8 mouse cellular contexts compared by ENCODE assay signal in genomic region chr19:44294588-44295041, GRCm38 (mm10). TPM values are rescaled to one million over a fixed set of nuclear protein-coding genes. Genes with fewer than 3 reads are reported as not detected.
DNase-seq lines count a peak whose midpoint lies in the region; ATAC-seq lines count a peak whose summit lies in the region.

No protein-coding gene starts in this region.

- no peaks in the 10 kb centered on the region for H3K27me3 ChIP-seq in forebrain, embryonic 11.5 days (ENCODE audit: control insufficient read depth, insufficient read depth, low read length)
- H3K27me3 ChIP-seq in heart, embryonic 16.5 days (ENCODE audit: control insufficient read depth, insufficient read depth, low read length), result no peaks in the 10 kb centered on the region
- H3K27me3 ChIP-seq in liver, embryonic 15.5 days, result no peaks in the 10 kb centered on the region
- no peaks in the 10 kb centered on the region for H3K27me3 ChIP-seq in neural tube, embryonic 11.5 days (ENCODE audit: control insufficient read depth, insufficient read depth, low read length)
- no peaks in the 10 kb centered on the region for H3K27me3 ChIP-seq in stomach, embryonic 16.5 days (ENCODE audit: control insufficient read depth, insufficient read depth, low read length)

- H3K9me3 ChIP-seq in forebrain, embryonic 11.5 days (ENCODE audit: control insufficient read depth, low read length), result no peaks in the 10 kb centered on the region
- no peaks in the 10 kb centered on the region for H3K9me3 ChIP-seq in heart, embryonic 16.5 days (replicated peaks; ENCODE audit: control insufficient read depth, low read length)
- H3K9me3 ChIP-seq in liver, embryonic 15.5 days (replicated peaks), result no peaks in the 10 kb centered on the region
- no peaks in the 10 kb centered on the region for H3K9me3 ChIP-seq in neural tube, embryonic 11.5 days (ENCODE audit: control insufficient read depth, low read length)
- H3K9me3 ChIP-seq in stomach, embryonic 16.5 days (replicated peaks; ENCODE audit: control insufficient read depth, low read length), result no peaks in the 10 kb centered on the region

- peak overlapping the region; percentile 93 for H3K4me2 ChIP-seq in forebrain, embryonic 11.5 days (ENCODE audit: low read depth, low read length, severe bottlenecking)
- peak overlapping the region; percentile 96 for H3K4me2 ChIP-seq in heart, embryonic 16.5 days (ENCODE audit: low read depth, low read length)
- H3K4me2 ChIP-seq in liver, embryonic 15.5 days, result peak overlapping the region; percentile 93
- peak overlapping the region; percentile 79 for H3K4me2 ChIP-seq in neural tube, embryonic 11.5 days (ENCODE audit: low read depth)
- H3K4me2 ChIP-seq in stomach, embryonic 16.5 days (ENCODE audit: low read depth, low read length), result peak overlapping the region; percentile 97

- H3K9ac ChIP-seq in forebrain, embryonic 11.5 days (ENCODE audit: low read length), result peak overlapping the region; percentile 98
- peak overlapping the region; percentile 91 for H3K9ac ChIP-seq in heart, embryonic 16.5 days (ENCODE audit: low read length)
- peak overlapping the region; percentile 73 for H3K9ac ChIP-seq in liver, embryonic 15.5 days
- H3K9ac ChIP-seq in neural tube, embryonic 11.5 days (ENCODE audit: low read length), result peak overlapping the region; percentile 93
- peak overlapping the region; percentile 98 for H3K9ac ChIP-seq in stomach, embryonic 16.5 days (ENCODE audit: low read length)

- H3K4me3 ChIP-seq in forebrain, embryonic 11.5 days (ENCODE audit: low read depth, low read length), result peak overlapping the region; percentile 93
- H3K4me3 ChIP-seq in heart, embryonic 16.5 days (ENCODE audit: low read length), result peak overlapping the region; percentile 81
- H3K4me3 ChIP-seq in liver, embryonic 15.5 days (replicated peaks), result peak overlapping the region; percentile 70
- H3K4me3 ChIP-seq in neural tube, embryonic 11.5 days (ENCODE audit: low read depth, low read length), result peak overlapping the region; percentile 68
- H3K4me3 ChIP-seq in stomach, embryonic 16.5 days (replicated peaks; ENCODE audit: low read length), result peak overlapping the region; percentile 93

- peak overlapping the region; percentile 99 for H3K27ac ChIP-seq in forebrain, embryonic 11.5 days (ENCODE audit: low read depth, low read length)
- H3K27ac ChIP-seq in heart, embryonic 16.5 days (ENCODE audit: low read length), result peak overlapping the region; percentile 93
- peak overlapping the region; percentile 90 for H3K27ac ChIP-seq in liver, embryonic 15.5 days (replicated peaks)
- peak overlapping the region; percentile 98 for H3K27ac ChIP-seq in neural tube, embryonic 11.5 days (ENCODE audit: low read depth, low read length)
- peak overlapping the region; percentile 99 for H3K27ac ChIP-seq in stomach, embryonic 16.5 days (ENCODE audit: low read length)

- peak; percentile 45 for ATAC-seq in forebrain, embryonic 11.5 days (replicated peaks; ENCODE audit: low FRiP score)
- ATAC-seq in heart, embryonic 16.5 days (replicated peaks; ENCODE audit: extremely low read depth, insufficient read depth, low FRiP score), result peak; percentile 53
- ATAC-seq in liver, embryonic 15.5 days (ENCODE audit: insufficient read depth), result peak; percentile 18
- peak; percentile 63 for ATAC-seq in neural tube, embryonic 11.5 days (ENCODE audit: insufficient read depth, low FRiP score, low TSS enrichment)
- peak; percentile 71 for ATAC-seq in stomach, embryonic 16.5 days (ENCODE audit: insufficient read depth, low FRiP score)

- 1% methylated on average over 14 of the region's 14 CpGs for WGBS in forebrain, embryonic 11.5 days
- WGBS in heart, embryonic 16.5 days, result under 1% methylated on average over 14 of the region's 14 CpGs
- under 1% methylated on average over 14 of the region's 14 CpGs for WGBS in liver, embryonic 15.5 days (ENCODE audit: insufficient replicate concordance)
- WGBS in neural tube, embryonic 11.5 days, result under 1% methylated on average over 14 of the region's 14 CpGs
- WGBS in stomach, embryonic 16.5 days, result under 1% methylated on average over 14 of the region's 14 CpGs

- peaks cover 39% of the 10 kb centered on the region for H3K4me1 ChIP-seq in forebrain, embryonic 11.5 days (replicated peaks; ENCODE audit: control insufficient read depth, insufficient read depth, low read length)
- H3K4me1 ChIP-seq in heart, embryonic 16.5 days (ENCODE audit: control insufficient read depth, insufficient read depth, low read length), result peaks cover 58% of the 10 kb centered on the region
- peaks cover 94% of the 10 kb centered on the region for H3K4me1 ChIP-seq in liver, embryonic 15.5 days (replicated peaks)
- peaks cover 48% of the 10 kb centered on the region for H3K4me1 ChIP-seq in neural tube, embryonic 11.5 days (ENCODE audit: control insufficient read depth, insufficient read depth, low read length)
- H3K4me1 ChIP-seq in stomach, embryonic 16.5 days (ENCODE audit: control insufficient read depth, insufficient read depth, low read length), result peaks cover 39% of the 10 kb centered on the region

- DNase-seq in CD8-positive naive resting alpha-beta T cell, adult 2 months (ENCODE audit: low read depth in 2 of 2, low spot score in 2 of 2), result peak; percentile 83 to 91
- DNase-seq in c-Kit-positive CD71-negative TER-119-negative erythroid progenitor cells, embryonic 14.5 days (ENCODE audit: low read depth), result peak; percentile 93
- DNase-seq in forebrain, embryonic 11.5 days (ENCODE audit: low spot score), result peak; percentile 94
- DNase-seq in kidney, postnatal 36 days, result peak; percentile 80 to 92
- DNase-seq in neural tube, embryonic 11.5 days (ENCODE audit: low spot score), result peak; percentile 87

- H3K36me3 ChIP-seq in forebrain, embryonic 11.5 days (ENCODE audit: control insufficient read depth, insufficient read depth, low read length), result peaks cover 18% of the 10 kb centered on the region
- H3K36me3 ChIP-seq in heart, embryonic 16.5 days (ENCODE audit: control insufficient read depth, insufficient read depth), result peaks cover 29% of the 10 kb centered on the region
- H3K36me3 ChIP-seq in liver, embryonic 15.5 days (replicated peaks), result peaks cover 47% of the 10 kb centered on the region
- H3K36me3 ChIP-seq in neural tube, embryonic 11.5 days (ENCODE audit: control insufficient read depth, insufficient read depth, low read length), result peaks cover 31% of the 10 kb centered on the region
- peaks cover 15% of the 10 kb centered on the region for H3K36me3 ChIP-seq in stomach, embryonic 16.5 days (ENCODE audit: control insufficient read depth, insufficient read depth, low read length)

RNA-seq across cellular contexts. Expression of gene Scd2, which starts 1.1 kb away (rescaled TPM):
- 433 and 466 TPM in 2 replicates for polyA plus RNA-seq in forebrain, embryonic 11.5 days (2014; fragmentation: Nextera tagmentation; extraction: Ambion mirVana)
- polyA plus RNA-seq in heart, embryonic 16.5 days (2015; fragmentation: Nextera tagmentation; extraction: Ambion mirVana), result 134 and 148 TPM in 2 replicates
- 108 and 124 TPM in 2 replicates for polyA plus RNA-seq in liver, embryonic 15.5 days (2015; fragmentation: Nextera tagmentation; extraction: Ambion mirVana)
- polyA plus RNA-seq in neural tube, embryonic 11.5 days (2014; fragmentation: Nextera tagmentation; extraction: Ambion mirVana), result 413 and 424 TPM in 2 replicates
- polyA plus RNA-seq in stomach, embryonic 16.5 days (2015; fragmentation: Nextera tagmentation; extraction: Ambion mirVana), result 329 and 336 TPM in 2 replicates

RNA-seq across cellular contexts. Expression of gene Scd4, which starts 38.3 kb away (rescaled TPM):
- polyA plus RNA-seq in forebrain, embryonic 11.5 days (2014; fragmentation: Nextera tagmentation; extraction: Ambion mirVana), result not detected in 2 replicates
- 4.4 and 4.8 TPM in 2 replicates for polyA plus RNA-seq in heart, embryonic 16.5 days (2015; fragmentation: Nextera tagmentation; extraction: Ambion mirVana)
- polyA plus RNA-seq in liver, embryonic 15.5 days (2015; fragmentation: Nextera tagmentation; extraction: Ambion mirVana), result 0.03 TPM in 1 of 2 replicates, not detected in the other
- not detected in 2 replicates for polyA plus RNA-seq in neural tube, embryonic 11.5 days (2014; fragmentation: Nextera tagmentation; extraction: Ambion mirVana)
- 0.14 and 0.39 TPM in 2 replicates for polyA plus RNA-seq in stomach, embryonic 16.5 days (2015; fragmentation: Nextera tagmentation; extraction: Ambion mirVana)

Comparison
In these comparisons a context has a peak if more than half of its experiments do, and no peak if none do; other contexts are left out.
1. Peak in every context shown above with its lines: DNase-seq, ATAC-seq, H3K4me3 ChIP-seq and H3K27ac ChIP-seq.
2. ATAC-seq: peak in every context shown above with its lines; median percentile 71 in stomach, embryonic 16.5 days; 63 in neural tube, embryonic 11.5 days; 53 in heart, embryonic 16.5 days; 45 in forebrain, embryonic 11.5 days; 18 in liver, embryonic 15.5 days.